In genomic region chr5:146916806-146917205, GRCm38 (mm10) we compare ENCODE assay signal across 16 mouse cellular contexts.
"Had no signal": no experiment of that assay in that cellular context is flagged by ENCODE, and none has a peak within 500 bp of the region (broad histone marks: within the 10 kb centered on the region; RNA-seq: fewer than 3 reads in every experiment).

No protein-coding gene starts in this region.

- DNase-seq: kidney, adult 8-10 months; kidney, postnatal 10 days; layer of hippocampus, postnatal 36 days; liver, embryonic 13.5 days; lung, adult 2 months; right cerebral cortex, adult 18-20 months; right cerebral cortex, postnatal 14 days; right cerebral cortex, postnatal 4 days; thymus, postnatal 36 days had no signal

- H3K9ac ChIP-seq: kidney, embryonic 15.5 days; liver, embryonic 13.5 days; midbrain, embryonic 12.5 days; midbrain, embryonic 15.5 days; neural tube, embryonic 12.5 days; neural tube, embryonic 15.5 days had no signal

- H3K9me3 ChIP-seq: kidney, embryonic 15.5 days; liver, embryonic 13.5 days; midbrain, embryonic 12.5 days; midbrain, embryonic 15.5 days; neural tube, embryonic 12.5 days; neural tube, embryonic 15.5 days had no signal

- H3K4me2 ChIP-seq: kidney, embryonic 15.5 days; liver, embryonic 13.5 days; midbrain, embryonic 12.5 days; midbrain, embryonic 15.5 days; neural tube, embryonic 12.5 days; neural tube, embryonic 15.5 days had no signal

- ATAC-seq: midbrain, embryonic 15.5 days had no signal

- H3K4me3 ChIP-seq: kidney, embryonic 15.5 days; left cerebral cortex, adult 2 months; liver, embryonic 13.5 days; midbrain, embryonic 12.5 days; midbrain, embryonic 15.5 days; neural tube, embryonic 12.5 days; neural tube, embryonic 15.5 days had no signal

- H3K27ac ChIP-seq: kidney, embryonic 15.5 days; left cerebral cortex, adult 2 months; liver, embryonic 13.5 days; macrophage; midbrain, embryonic 12.5 days; midbrain, embryonic 15.5 days; neural tube, embryonic 12.5 days; neural tube, embryonic 15.5 days had no signal

- H3K36me3 ChIP-seq: kidney, embryonic 15.5 days; liver, embryonic 13.5 days; midbrain, embryonic 12.5 days; midbrain, embryonic 15.5 days; neural tube, embryonic 12.5 days; neural tube, embryonic 15.5 days had no signal
